Mouse (Mus musculus): ENCODE data around the gene Tmbim4. TPM values are rescaled to one million over a fixed set of nuclear protein-coding genes. Genes with fewer than 3 reads are reported as not detected.

Tmbim4 gene
- polyA plus RNA-seq, 1 experiment from 2014 or later: 151 TPM

DNA sequence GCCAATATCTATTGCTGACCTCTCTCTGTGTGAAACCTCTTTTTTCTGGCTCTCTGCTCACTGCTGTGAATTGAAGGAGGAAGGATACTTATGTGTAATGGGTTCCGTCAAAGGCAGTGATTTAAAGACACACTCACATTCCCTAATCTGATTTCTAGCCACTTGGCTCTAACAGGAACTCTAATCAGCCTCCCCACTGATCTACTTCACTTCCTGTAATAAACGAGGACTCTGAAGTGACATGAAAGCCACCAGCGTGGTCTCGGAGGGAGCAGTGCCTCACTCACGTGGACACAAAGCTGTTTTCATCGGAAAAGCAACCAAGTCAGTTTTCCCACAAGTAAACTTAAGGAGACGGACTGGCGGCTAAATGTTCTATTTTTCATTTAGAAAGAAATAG is 51.4 kb downstream of the Tmbim4 start:
- Histone ChIP-seq H3K36me3 (no peaks in the 10 kb centered on the region), H3K4me1 (peaks cover 15% of the 10 kb centered on the region), H3K4me2 (peak overlapping the region; percentile 47), H3K9ac (no peak overlapping the region), H3K27me3 (no peaks in the 10 kb centered on the region), H3K4me3 (replicated peaks) (no peak overlapping the region), H3K9me3 (replicated peaks) (no peaks in the 10 kb centered on the region), H3K27ac (peak overlapping the region; percentile 47)
- WGBS: 9% methylated on average over 8 of the region's 8 CpGs
- peak; percentile 49 for ATAC-seq (replicated peaks; ENCODE audit: low FRiP score)

DNA sequence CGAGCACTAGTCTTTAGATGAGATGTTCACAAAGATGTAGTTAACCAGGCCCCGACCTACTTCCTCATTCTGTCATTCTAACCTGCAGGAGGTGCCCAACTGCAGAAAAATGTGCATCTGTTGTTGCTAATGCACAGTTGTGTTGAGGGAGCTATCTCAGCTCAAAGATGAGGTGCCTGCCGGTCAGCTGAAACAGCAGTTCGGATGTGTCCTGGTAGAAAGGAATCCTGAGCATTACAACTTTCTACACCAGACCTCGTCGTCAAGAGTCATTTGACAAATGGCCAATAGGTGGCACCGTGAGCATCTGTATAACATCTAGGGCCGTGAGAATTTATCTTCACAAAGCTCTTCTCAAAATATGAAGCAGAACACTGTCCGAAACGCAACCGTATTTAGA is 55.8 kb downstream of the Tmbim4 start:
- ATAC-seq (replicated peaks; ENCODE audit: low FRiP score): no peak
- no peaks in the 10 kb centered on the region for H3K36me3 ChIP-seq
- no peak overlapping the region for H3K4me2 ChIP-seq
- H3K9ac ChIP-seq: no peak overlapping the region
- 23% methylated on average over 11 of the region's 11 CpGs for WGBS
- H3K27ac ChIP-seq: no peak overlapping the region
- peaks cover 15% of the 10 kb centered on the region for H3K4me1 ChIP-seq
- no peaks in the 10 kb centered on the region for H3K27me3 ChIP-seq
- H3K9me3 ChIP-seq (replicated peaks): no peaks in the 10 kb centered on the region
- H3K4me3 ChIP-seq (replicated peaks): no peak overlapping the region

DNA sequence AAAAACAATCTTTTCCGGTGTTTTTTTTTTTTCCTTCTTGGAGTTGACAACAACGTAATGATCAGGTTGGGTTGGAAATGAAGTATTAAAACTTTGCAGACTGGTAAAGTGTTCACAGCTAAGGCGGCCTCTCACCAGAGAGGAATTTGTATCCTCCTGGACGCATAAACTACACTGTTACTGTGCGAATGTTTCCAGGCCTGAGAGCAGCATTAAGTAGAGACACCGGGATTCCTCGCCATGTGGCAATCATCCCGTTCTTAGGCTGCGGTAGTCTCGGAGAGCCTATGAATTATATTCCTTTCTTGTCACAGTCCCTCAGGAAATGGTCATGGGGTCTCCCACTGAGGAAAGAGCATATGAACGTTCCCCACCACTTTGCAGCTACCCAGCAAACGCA is 66.4 kb downstream of the Tmbim4 start:
- ATAC-seq (replicated peaks; ENCODE audit: low FRiP score): no peak

DNA sequence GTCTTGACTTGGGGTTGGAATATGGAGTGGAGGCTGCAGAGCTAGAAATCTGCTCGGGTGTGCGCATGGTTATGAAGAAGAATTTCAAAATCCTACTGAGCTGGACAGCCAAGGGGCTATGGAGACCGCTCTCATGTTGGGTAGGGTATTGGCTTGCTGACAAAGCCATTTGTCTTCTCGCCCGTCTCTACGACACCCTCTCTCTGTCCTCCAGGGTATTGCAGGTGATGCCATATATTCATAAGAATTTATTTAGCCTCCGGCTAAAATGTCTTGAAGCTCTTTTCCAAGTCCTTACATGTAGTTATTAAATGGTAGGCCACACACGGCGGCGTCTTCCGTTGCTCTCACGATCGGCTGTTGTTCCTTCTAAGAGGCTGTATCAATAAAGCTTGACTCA is 68.6 kb downstream of the Tmbim4 start:
- Histone ChIP-seq H3K9ac (no peak overlapping the region), H3K4me1 (peaks cover 40% of the 10 kb centered on the region), H3K4me3 (replicated peaks) (no peak overlapping the region), H3K27ac (no peak overlapping the region), H3K36me3 (no peaks in the 10 kb centered on the region), H3K4me2 (no peak overlapping the region), H3K27me3 (no peaks in the 10 kb centered on the region), H3K9me3 (replicated peaks) (no peaks in the 10 kb centered on the region)
- 95% methylated on average over 13 of the region's 13 CpGs for WGBS
- ATAC-seq (replicated peaks; ENCODE audit: low FRiP score): no peak

More for the DNA sequence above, 66.4 kb downstream of the Tmbim4 start:
- Histone ChIP-seq H3K36me3 (no peaks in the 10 kb centered on the region), H3K4me3 (replicated peaks) (no peak overlapping the region), H3K27ac (no peak overlapping the region), H3K27me3 (no peaks in the 10 kb centered on the region), H3K9ac (no peak overlapping the region), H3K4me2 (no peak overlapping the region), H3K4me1 (peaks cover 26% of the 10 kb centered on the region), H3K9me3 (replicated peaks) (no peaks in the 10 kb centered on the region)
- WGBS: 58% methylated on average over 12 of the region's 12 CpGs

DNA sequence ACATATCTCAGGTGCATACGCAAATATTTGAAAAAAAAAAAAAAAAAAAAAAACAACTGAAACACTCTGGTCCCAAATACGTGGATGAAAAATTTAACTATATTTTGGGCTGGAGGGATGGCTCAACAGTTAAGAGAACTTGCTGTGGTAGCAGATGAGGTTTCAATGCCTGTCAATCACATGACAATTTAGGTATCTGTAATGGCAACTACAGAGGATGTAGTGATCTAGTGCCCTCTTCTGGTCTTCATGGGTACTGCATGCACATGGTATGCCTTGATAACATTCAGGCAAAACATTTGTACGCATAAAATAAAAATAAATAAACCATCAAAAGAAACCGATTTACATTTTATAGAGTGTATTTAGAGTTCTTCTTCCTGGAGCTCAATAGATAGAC is 69.4 kb downstream of the Tmbim4 start:
- H3K27me3 ChIP-seq: no peaks in the 10 kb centered on the region
- peaks cover 40% of the 10 kb centered on the region for H3K4me1 ChIP-seq
- no peak for ATAC-seq (replicated peaks; ENCODE audit: low FRiP score)
- H3K9ac ChIP-seq: no peak overlapping the region
- no peaks in the 10 kb centered on the region for H3K36me3 ChIP-seq
- H3K9me3 ChIP-seq (replicated peaks): no peaks in the 10 kb centered on the region
- H3K4me2 ChIP-seq: no peak overlapping the region
- no peak overlapping the region for H3K4me3 ChIP-seq (replicated peaks)
- WGBS: 83% methylated on average over 4 of the region's 4 CpGs
- H3K27ac ChIP-seq: no peak overlapping the region

DNA sequence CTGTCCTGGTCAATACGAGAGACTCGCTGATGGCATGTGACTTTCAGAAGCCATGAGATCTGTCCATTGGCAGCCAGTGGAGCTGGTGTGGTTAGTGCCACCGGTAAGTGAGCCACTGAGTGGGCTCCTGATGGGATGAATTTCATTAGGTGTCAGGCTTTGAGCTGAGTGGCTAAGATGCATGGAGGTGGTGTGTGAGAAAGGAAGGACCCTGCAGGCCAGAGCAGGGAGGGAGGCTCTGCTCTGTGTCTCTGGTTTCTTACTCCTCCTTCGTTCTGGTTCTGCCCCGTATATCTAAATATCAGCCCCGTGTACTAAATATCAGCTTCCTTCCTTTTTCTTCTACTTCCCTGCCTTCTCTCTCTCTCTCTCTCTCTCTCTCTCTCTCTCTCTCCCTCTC is 69.9 kb downstream of the Tmbim4 start:
- WGBS: 50% methylated on average over 6 of the region's 6 CpGs
- 0 out of 2 replicates have a peak, but pooled peaks have one; percentile 63 for ATAC-seq (replicated peaks; ENCODE audit: low FRiP score)
- peak overlapping the region; percentile 62 for H3K4me2 ChIP-seq
- H3K36me3 ChIP-seq: no peaks in the 10 kb centered on the region
- H3K27me3 ChIP-seq: no peaks in the 10 kb centered on the region
- H3K27ac ChIP-seq: peak overlapping the region; percentile 32; the same call in 1 of the 2 replicates
- H3K9me3 ChIP-seq (replicated peaks): no peaks in the 10 kb centered on the region
- H3K9ac ChIP-seq: no peak overlapping the region
- H3K4me3 ChIP-seq (replicated peaks): no peak overlapping the region
- peaks cover 40% of the 10 kb centered on the region for H3K4me1 ChIP-seq

DNA sequence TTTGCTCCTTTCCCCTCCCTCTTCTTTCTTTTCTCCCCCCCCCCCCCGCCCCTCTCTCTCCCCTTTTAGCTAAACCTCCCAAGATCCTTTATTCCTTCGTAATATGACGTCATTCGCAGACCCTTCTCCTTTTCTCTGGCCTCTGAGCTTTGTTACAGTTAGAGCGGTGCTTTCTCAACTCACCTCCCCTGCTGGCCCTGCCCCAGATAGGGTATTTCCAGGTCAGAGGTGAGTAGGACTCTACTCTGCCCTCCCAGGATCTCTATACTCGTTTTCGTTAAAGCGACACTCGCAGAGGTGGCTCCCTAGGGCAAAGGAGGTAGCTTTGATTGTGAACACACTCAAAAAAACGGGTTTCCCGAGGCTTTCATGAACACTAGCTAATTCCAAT is 70.5 kb downstream of the Tmbim4 start:
- peak; percentile 41; the same call in 1 of the 2 replicates for ATAC-seq (replicated peaks; ENCODE audit: low FRiP score)
- peak overlapping the region; percentile 36; the same call in 1 of the 2 replicates for H3K9ac ChIP-seq
- H3K4me1 ChIP-seq: peaks cover 43% of the 10 kb centered on the region
- no peaks in the 10 kb centered on the region for H3K36me3 ChIP-seq
- peak overlapping the region; percentile 62 for H3K4me2 ChIP-seq
- H3K9me3 ChIP-seq (replicated peaks): no peaks in the 10 kb centered on the region
- peak overlapping the region; percentile 29 for H3K4me3 ChIP-seq (replicated peaks)
- WGBS: 10% methylated on average over 10 of the region's 11 CpGs
- peak overlapping the region; percentile 79 for H3K27ac ChIP-seq
- no peaks in the 10 kb centered on the region for H3K27me3 ChIP-seq

DNA sequence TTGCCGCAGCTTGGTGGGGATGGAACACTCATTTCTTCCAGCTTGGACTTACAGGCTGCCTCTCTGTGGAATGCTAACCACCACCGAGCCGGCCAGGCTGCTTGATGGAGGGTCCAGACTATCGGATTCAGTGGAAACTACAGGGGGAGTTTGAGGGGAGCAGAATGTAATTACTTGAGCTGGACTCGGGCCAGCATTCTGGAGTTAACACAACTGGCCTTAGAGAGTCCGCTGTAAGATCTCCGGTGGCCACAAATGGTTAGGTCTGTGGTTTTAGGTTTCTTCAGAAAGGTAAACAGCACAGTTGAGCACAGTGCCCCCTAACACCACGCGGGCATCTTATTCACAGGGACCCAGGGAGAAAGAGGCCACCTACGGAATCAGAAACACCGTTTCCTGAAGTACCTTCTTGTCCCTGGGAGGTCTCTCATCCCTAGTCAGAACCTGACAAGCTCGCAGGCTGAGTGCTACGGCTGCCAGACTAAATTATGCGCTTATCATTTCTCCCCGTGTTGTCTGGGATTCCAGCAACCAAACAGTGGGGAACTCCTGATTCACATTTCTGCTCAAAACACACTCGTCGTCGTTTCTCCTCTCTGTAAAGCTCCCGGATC is 71.0 kb downstream of the Tmbim4 start:
- peak overlapping the region; percentile 79 for H3K27ac ChIP-seq
- no peaks in the 10 kb centered on the region for H3K9me3 ChIP-seq (replicated peaks)
- peak overlapping the region; percentile 62 for H3K4me2 ChIP-seq
- H3K4me3 ChIP-seq (replicated peaks): peak overlapping the region; percentile 29
- peaks cover 43% of the 10 kb centered on the region for H3K4me1 ChIP-seq
- peak overlapping the region; percentile 36; the same call in 1 of the 2 replicates for H3K9ac ChIP-seq
- 6% methylated on average over 19 of the region's 19 CpGs for WGBS
- peak; percentile 68 for ATAC-seq (replicated peaks; ENCODE audit: low FRiP score)
- no peaks in the 10 kb centered on the region for H3K36me3 ChIP-seq
- H3K27me3 ChIP-seq: no peaks in the 10 kb centered on the region

DNA sequence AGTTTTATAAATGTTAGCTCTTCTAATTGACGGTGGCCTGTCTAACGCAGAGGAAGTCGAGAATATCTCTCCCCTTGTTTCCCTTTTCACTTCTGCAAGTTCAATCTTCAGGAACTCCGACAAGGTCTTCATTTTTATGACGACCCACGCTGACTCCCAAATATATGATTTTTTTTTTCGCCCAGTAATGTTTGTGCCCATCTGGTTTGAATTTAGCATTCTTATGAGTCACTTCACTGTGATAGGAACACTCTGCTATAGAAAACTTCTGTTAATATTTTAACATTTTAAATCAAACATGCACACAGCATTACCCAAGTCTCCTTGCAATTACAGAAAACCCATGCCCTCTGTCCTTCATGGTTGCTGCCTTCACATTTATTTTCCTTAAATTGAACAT is 71.9 kb downstream of the Tmbim4 start:
- ATAC-seq (replicated peaks; ENCODE audit: low FRiP score): no peak
- 66% methylated on average over 7 of the region's 7 CpGs for WGBS
- H3K27me3 ChIP-seq: no peaks in the 10 kb centered on the region
- H3K36me3 ChIP-seq: no peaks in the 10 kb centered on the region
- H3K4me3 ChIP-seq (replicated peaks): no peak overlapping the region
- no peaks in the 10 kb centered on the region for H3K9me3 ChIP-seq (replicated peaks)
- no peak overlapping the region for H3K4me2 ChIP-seq
- peaks cover 38% of the 10 kb centered on the region for H3K4me1 ChIP-seq
- H3K27ac ChIP-seq: no peak overlapping the region
- no peak overlapping the region for H3K9ac ChIP-seq

Other genes starting within 250 kb of the Tmbim4 start
- 4.9 and 5.5 TPM in 2 replicates for gene Helb, start 88.6 kb upstream of the Tmbim4 start, polyA plus RNA-seq (2015; fragmentation: Nextera tagmentation; extraction: Ambion mirVana)
- 1.3 and 1.5 TPM in 2 replicates for gene Irak3, start 540 bp downstream of the Tmbim4 start, polyA plus RNA-seq (2015; fragmentation: Nextera tagmentation; extraction: Ambion mirVana)
- 52.0 and 56.8 TPM in 2 replicates for gene Llph, start 25.5 kb downstream of the Tmbim4 start, polyA plus RNA-seq (2015; fragmentation: Nextera tagmentation; extraction: Ambion mirVana)